Mouse (Mus musculus) neural tube, embryonic 11.5 days (tissue): ENCODE measurements around the gene Popdc2. TPM values are rescaled to one million over a fixed set of nuclear protein-coding genes. Genes with fewer than 3 reads are reported as not detected.

Experiments
- ATAC-seq: fragments of 200-750 bp; cut with Nextera tagmentation; 2 replicates; pipeline ENCODE4 v1.8.0; 2017; ENCODE audit warnings: moderate number of reproducible peaks, mild to moderate bottlenecking, moderate TSS enrichment, moderate library complexity; ENCODE audit not compliant: insufficient read depth, low FRiP score, low TSS enrichment
- DNase-seq: peaks from one replicate; pipeline ENCODE4 v3.0.0-alpha.2; 2015; ENCODE audit warnings: low spot score
- H3K27ac ChIP-seq: fragments of 300-500 bp; sonication (generic); 2 replicates; pipeline ENCODE4 v1.5.1; 2014; ENCODE audit warnings: low read depth, mild to moderate bottlenecking, low read length
- H3K27me3 ChIP-seq: fragments of 300-500 bp; sonication (generic); 2 replicates; pipeline ENCODE4 v1.6.1; 2014; ENCODE audit warnings: mild to moderate bottlenecking, low read length, mixed read lengths; ENCODE audit not compliant: control insufficient read depth, insufficient read depth
- H3K36me3 ChIP-seq: fragments of 300-500 bp; sonication (generic); 2 replicates; pipeline ENCODE4 v1.6.1; 2014; ENCODE audit warnings: mild to moderate bottlenecking, low read length, moderate library complexity, mixed read lengths; ENCODE audit not compliant: control insufficient read depth, insufficient read depth
- H3K4me1 ChIP-seq: fragments of 300-500 bp; sonication (generic); 2 replicates; pipeline ENCODE4 v1.6.1; 2014; ENCODE audit warnings: low read length, mixed read lengths; ENCODE audit not compliant: control insufficient read depth, insufficient read depth
- H3K4me2 ChIP-seq: fragments of 300-500 bp; sonication (generic); 2 replicates; pipeline ENCODE4 v1.6.1; 2014; ENCODE audit warnings: low read depth, mild to moderate bottlenecking, moderate library complexity
- H3K4me3 ChIP-seq: fragments of 300-500 bp; sonication (generic); 2 replicates; pipeline ENCODE4 v1.5.1; 2014; ENCODE audit warnings: low read depth, low read length
- H3K9ac ChIP-seq: fragments of 300-500 bp; sonication (generic); 2 replicates; pipeline ENCODE4 v1.6.1; 2014; ENCODE audit warnings: mild to moderate bottlenecking, low read length
- H3K9me3 ChIP-seq: fragments of 300-500 bp; sonication (generic); 2 replicates; pipeline ENCODE4 v1.6.1; 2016; ENCODE audit warnings: low read length; ENCODE audit not compliant: control insufficient read depth
- WGBS: fragments of 180-500 bp; shearing (Covaris S2); extraction: QIAGEN DNeasy Blood & Tissue Kit; methylation state at CpG from one replicate; pipeline ENCODE4 v1.1.7; 2014; 5-methylcytosine and 5-hydroxymethylcytosine counted together
- polyA plus RNA-seq: library from polyadenylated mRNA; unstranded; fragments of >200 nt; fragmentation: Nextera tagmentation; extraction: Ambion mirVana; gene quantifications from 2 replicates; pipeline ENCODE4 v1.2.1, GENCODE M21; 2014

Popdc2 gene
- polyA plus RNA-seq, 1 experiment from 2014 or later, result 1.2 TPM

DNA sequence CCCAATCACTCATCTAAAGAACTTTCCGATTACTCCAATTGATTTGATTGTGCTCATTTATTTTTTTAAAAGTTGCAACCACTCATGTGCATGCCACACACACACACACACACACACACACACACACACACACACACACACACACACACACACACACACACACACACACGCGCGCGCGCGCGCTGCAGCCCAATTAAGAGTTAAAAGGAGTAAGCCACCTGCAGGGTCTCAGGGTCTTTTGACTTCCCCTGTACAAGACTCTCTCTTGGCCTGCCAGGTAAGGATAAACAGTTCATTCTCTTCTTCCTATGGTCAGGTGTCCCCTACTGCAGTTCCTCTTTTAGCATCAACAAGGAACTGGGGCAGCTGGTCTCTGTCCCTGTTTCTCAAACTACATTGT, 46.4 kb downstream of the Popdc2 start:
- WGBS, result 95% methylated on average over 8 of the region's 8 CpGs
- no peaks in the 10 kb centered on the region for H3K36me3 ChIP-seq
- H3K9me3 ChIP-seq, result no peaks in the 10 kb centered on the region
- DNase-seq (no peak), ATAC-seq (no peak)
- H3K4me1 ChIP-seq, result no peaks in the 10 kb centered on the region
- H3K27me3 ChIP-seq, result no peaks in the 10 kb centered on the region
- no peak overlapping the region for H3K27ac ChIP-seq
- H3K4me3 ChIP-seq, result no peak overlapping the region
- no peak overlapping the region for H3K9ac ChIP-seq
- no peak overlapping the region for H3K4me2 ChIP-seq

DNA sequence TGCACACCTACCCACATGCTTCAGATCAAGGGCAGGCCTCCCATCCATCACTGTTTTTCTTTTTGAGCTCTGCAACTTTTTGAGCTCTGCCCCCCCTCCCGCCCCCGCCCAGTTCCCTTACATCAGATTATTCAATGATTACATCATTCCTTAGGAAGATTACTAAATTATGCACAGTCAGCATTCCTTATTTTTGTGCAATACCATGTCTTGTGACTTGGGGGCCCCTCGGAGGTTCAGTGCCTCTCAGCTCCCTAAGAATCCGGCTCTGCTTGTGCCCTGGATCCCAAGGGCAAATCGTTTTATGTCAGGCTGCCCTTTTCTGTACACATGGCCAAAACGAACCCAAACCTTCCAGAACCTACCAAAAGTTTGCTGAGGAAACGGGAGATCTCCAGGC, 52.9 kb downstream of the Popdc2 start:
- no peak overlapping the region for H3K9ac ChIP-seq
- no peak overlapping the region for H3K4me3 ChIP-seq
- no peak overlapping the region for H3K4me2 ChIP-seq
- DNase-seq (no peak), ATAC-seq (no peak)
- no peaks in the 10 kb centered on the region for H3K27me3 ChIP-seq
- no peaks in the 10 kb centered on the region for H3K36me3 ChIP-seq
- no peaks in the 10 kb centered on the region for H3K4me1 ChIP-seq
- no peak overlapping the region for H3K27ac ChIP-seq
- 86% methylated on average over 7 of the region's 7 CpGs for WGBS
- no peaks in the 10 kb centered on the region for H3K9me3 ChIP-seq

DNA sequence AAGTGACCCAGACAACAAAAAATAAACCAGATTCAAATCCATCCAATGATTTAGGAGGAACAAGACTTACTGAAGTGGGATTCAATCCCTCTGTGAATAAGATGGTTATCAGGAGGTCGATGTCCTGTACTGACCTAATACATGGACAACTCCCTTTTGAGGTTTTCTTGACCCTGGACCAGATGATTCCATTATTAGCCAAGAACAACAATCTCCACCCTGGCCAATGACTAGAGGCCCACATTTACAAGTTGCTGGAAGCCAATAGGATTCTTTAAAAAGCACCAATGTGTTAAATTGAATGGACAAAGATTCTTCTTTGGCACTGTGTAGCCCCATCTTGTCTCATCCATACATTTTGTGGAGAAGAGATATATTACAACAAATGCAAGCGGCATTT, 63.4 kb downstream of the Popdc2 start:
- WGBS, result 92% methylated on average over 2 of the region's 2 CpGs
- Histone ChIP-seq H3K9ac (no peak overlapping the region), H3K4me1 (no peaks in the 10 kb centered on the region), H3K36me3 (no peaks in the 10 kb centered on the region), H3K4me3 (no peak overlapping the region), H3K4me2 (no peak overlapping the region), H3K27me3 (no peaks in the 10 kb centered on the region), H3K9me3 (no peaks in the 10 kb centered on the region), H3K27ac (no peak overlapping the region)
- ATAC-seq, result no peak
- DNase-seq, result no peak

GRCm38 (mm10) chr16:38425799-38426198, 63.8 kb downstream of the Popdc2 start:
- 85% methylated on average over 1 of the region's 1 CpGs for WGBS
- Histone ChIP-seq H3K27me3 (no peaks in the 10 kb centered on the region), H3K4me3 (no peak overlapping the region), H3K36me3 (no peaks in the 10 kb centered on the region), H3K27ac (no peak overlapping the region), H3K9me3 (no peaks in the 10 kb centered on the region), H3K9ac (no peak overlapping the region), H3K4me2 (no peak overlapping the region), H3K4me1 (no peaks in the 10 kb centered on the region)
- ATAC-seq (no peak), DNase-seq (no peak)

Other genes starting within 250 kb of the Popdc2 start
- not detected in 2 replicates for gene Nr1i2, start 67.4 kb upstream of the Popdc2 start, polyA plus RNA-seq
- 0.19 and 0.27 TPM in 2 replicates for gene Maats1, start 20.1 kb upstream of the Popdc2 start, polyA plus RNA-seq
- gene Cox17, start 15.2 kb upstream of the Popdc2 start, polyA plus RNA-seq, result 113 and 118 TPM in 2 replicates
- gene Gm21987, start 15.2 kb upstream of the Popdc2 start, polyA plus RNA-seq, result not detected in 2 replicates
- gene Pla1a, start 70.9 kb downstream of the Popdc2 start, polyA plus RNA-seq, result 0.20 and 0.23 TPM in 2 replicates
- 143 and 144 TPM in 2 replicates for gene Adprh, start 90.5 kb downstream of the Popdc2 start, polyA plus RNA-seq
- 0.54 and 0.72 TPM in 2 replicates for gene Cd80, start 93.4 kb downstream of the Popdc2 start, polyA plus RNA-seq
- gene Timmdc1, start 160.5 kb downstream of the Popdc2 start, polyA plus RNA-seq, result 29.6 and 33.3 TPM in 2 replicates
- gene Poglut1, start 188.0 kb downstream of the Popdc2 start, polyA plus RNA-seq, result 69.8 and 70.4 TPM in 2 replicates
- 94.3 and 96.1 TPM in 2 replicates for gene Tmem39a, start 196.5 kb downstream of the Popdc2 start, polyA plus RNA-seq